Comparison of ENCODE assay signal across 8 mouse cellular contexts in genomic region chr4:41124180-41124951, GRCm38 (mm10). TPM values are rescaled to one million over a fixed set of nuclear protein-coding genes. Genes with fewer than 3 reads are reported as not detected.
DNase-seq lines count a peak whose midpoint lies in the region; ATAC-seq and TF ChIP-seq lines count a peak whose summit lies in the region.

Gene Nol6, minus strand, starts transcription at chr4:41124455.

- H3K4me2 ChIP-seq in embryonic facial prominence, embryonic 13.5 days: peak within 1 kb of the TSS; percentile 82
- peak within 1 kb of the TSS; percentile 90 for H3K4me2 ChIP-seq in limb, embryonic 12.5 days
- peak within 1 kb of the TSS; percentile 89 for H3K4me2 ChIP-seq in midbrain, embryonic 15.5 days

- no peak within 1 kb of the TSS for H3K27ac ChIP-seq in embryonic facial prominence, embryonic 13.5 days
- 0 out of 2 replicates have a peak within 1 kb of the TSS, but pooled peaks have one; percentile 6 for H3K27ac ChIP-seq in kidney, adult 2 months (ENCODE audit: insufficient read depth, low read depth, low read length)
- H3K27ac ChIP-seq in limb, embryonic 12.5 days: no peak within 1 kb of the TSS
- peak within 1 kb of the TSS; percentile 57 for H3K27ac ChIP-seq in midbrain, embryonic 15.5 days
- H3K27ac ChIP-seq in spleen, adult 2 months (ENCODE audit: insufficient read depth, low read length): peak within 1 kb of the TSS; percentile 25; the same call in 1 of the 2 replicates

- ATAC-seq in embryonic facial prominence, embryonic 13.5 days (ENCODE audit: insufficient number of reproducible peaks, insufficient read depth, low FRiP score, low TSS enrichment, low read depth): peak; percentile 99
- peak; percentile 99 for ATAC-seq in limb, embryonic 12.5 days (ENCODE audit: insufficient number of reproducible peaks, insufficient read depth, low FRiP score, low TSS enrichment, low read depth)
- peak; percentile 100 for ATAC-seq in midbrain, embryonic 15.5 days (replicated peaks)

- H3K4me3 ChIP-seq in embryonic facial prominence, embryonic 13.5 days: peak within 1 kb of the TSS; percentile 61
- peak within 1 kb of the TSS; percentile 72 for H3K4me3 ChIP-seq in kidney, adult 2 months (ENCODE audit: insufficient read depth, low read depth, low read length)
- peak within 1 kb of the TSS; percentile 72 for H3K4me3 ChIP-seq in limb, embryonic 12.5 days (replicated peaks)
- peak within 1 kb of the TSS; percentile 62 for H3K4me3 ChIP-seq in midbrain, embryonic 15.5 days
- peak within 1 kb of the TSS; percentile 76 for H3K4me3 ChIP-seq in spleen, adult 2 months (ENCODE audit: extremely low read depth, insufficient read depth, insufficient read length)

- TF ChIP-seq CTCF in kidney, adult 2 months (conservative IDR thresholded peaks at IDR 0.05; ENCODE audit: insufficient read depth, insufficient read length, low read depth, low read length): no peak
- TF ChIP-seq CTCF in spleen, adult 2 months (IDR thresholded peaks at IDR 0.05; ENCODE audit: extremely low read depth, insufficient read depth, insufficient read length, insufficient replicate concordance): no peak

- H3K9ac ChIP-seq in embryonic facial prominence, embryonic 13.5 days: peak within 1 kb of the TSS; percentile 76
- peak within 1 kb of the TSS; percentile 57 for H3K9ac ChIP-seq in limb, embryonic 12.5 days (replicated peaks)
- peak within 1 kb of the TSS; percentile 58 for H3K9ac ChIP-seq in midbrain, embryonic 15.5 days

- H3K27me3 ChIP-seq in embryonic facial prominence, embryonic 13.5 days: no peaks in the 10 kb centered on the region
- H3K27me3 ChIP-seq in kidney, adult 2 months (replicated peaks; ENCODE audit: control insufficient read depth, insufficient read depth, low read length): no peaks in the 10 kb centered on the region
- no peaks in the 10 kb centered on the region for H3K27me3 ChIP-seq in limb, embryonic 12.5 days
- H3K27me3 ChIP-seq in midbrain, embryonic 15.5 days (replicated peaks): 0 out of 2 replicates have a peak, but pooled peaks cover 3% of the 10 kb centered on the region
- H3K27me3 ChIP-seq in spleen, adult 2 months (ENCODE audit: control insufficient read depth, insufficient read depth, low read length): no peaks in the 10 kb centered on the region

- DNase-seq in 3134 (ENCODE audit: extremely low read depth, insufficient read length, low spot score): peak; percentile 95
- peak; percentile 97 for DNase-seq in adrenal gland, postnatal 36 days
- DNase-seq in heart, adult 18-20 months: peak; percentile 98 to 99
- peak; percentile 100 for DNase-seq in kidney, adult 2 months
- DNase-seq in spleen, adult 2 months (ENCODE audit: low read depth in 1 of 2, low spot score in 2 of 2): peak; percentile 96 to 98

- peaks cover 6% of the 10 kb centered on the region for H3K4me1 ChIP-seq in embryonic facial prominence, embryonic 13.5 days
- peaks cover 5% of the 10 kb centered on the region for H3K4me1 ChIP-seq in kidney, adult 2 months (ENCODE audit: control insufficient read depth, insufficient read depth, low read length)
- peaks cover 10% of the 10 kb centered on the region for H3K4me1 ChIP-seq in limb, embryonic 12.5 days (replicated peaks)
- peaks cover 13% of the 10 kb centered on the region for H3K4me1 ChIP-seq in midbrain, embryonic 15.5 days
- H3K4me1 ChIP-seq in spleen, adult 2 months (ENCODE audit: control insufficient read depth, insufficient read depth, insufficient read length): no peaks in the 10 kb centered on the region; the same call in 1 of the 2 replicates

- no peak for TF ChIP-seq POLR2A in kidney, adult 2 months (IDR thresholded peaks at IDR 0.05; ENCODE audit: low read depth, low read length)
- TF ChIP-seq POLR2A in spleen, adult 2 months (IDR thresholded peaks at IDR 0.05; ENCODE audit: low read depth, low read length): no peak

- H3K36me3 ChIP-seq in embryonic facial prominence, embryonic 13.5 days: peaks cover 31% of the 10 kb centered on the region
- no peaks in the 10 kb centered on the region for H3K36me3 ChIP-seq in kidney, adult 2 months (ENCODE audit: control insufficient read depth, insufficient read depth, low read length)
- peaks cover 33% of the 10 kb centered on the region for H3K36me3 ChIP-seq in limb, embryonic 12.5 days
- H3K36me3 ChIP-seq in midbrain, embryonic 15.5 days (replicated peaks): peaks cover 26% of the 10 kb centered on the region
- peaks cover 22% of the 10 kb centered on the region for H3K36me3 ChIP-seq in spleen, adult 2 months (ENCODE audit: control insufficient read depth, insufficient read depth, low read length)

- 3% methylated on average over 29 of the region's 29 CpGs for WGBS in embryonic facial prominence, embryonic 13.5 days
- WGBS in kidney, adult 2 months: 2% methylated on average over 29 of the region's 29 CpGs
- 2% methylated on average over 29 of the region's 29 CpGs for WGBS in limb, embryonic 12.5 days
- 2% methylated on average over 29 of the region's 29 CpGs for WGBS in midbrain, embryonic 15.5 days
- WGBS in spleen, adult 2 months: under 1% methylated on average over 29 of the region's 29 CpGs

- no peaks in the 10 kb centered on the region for H3K9me3 ChIP-seq in embryonic facial prominence, embryonic 13.5 days
- H3K9me3 ChIP-seq in limb, embryonic 12.5 days: no peaks in the 10 kb centered on the region
- H3K9me3 ChIP-seq in midbrain, embryonic 15.5 days: no peaks in the 10 kb centered on the region

RNA-seq across cellular contexts. Expression of gene Nol6, which starts in this region (rescaled TPM):
- total RNA-seq in adrenal gland, postnatal 36 days (2021): 10 to 100 TPM; 58.0 to 61.8 TPM
- polyA plus RNA-seq in embryonic facial prominence, embryonic 13.5 days (2015; fragmentation: Nextera tagmentation; extraction: Ambion mirVana): 25.3 and 27.9 TPM in 2 replicates
- 10 to 100 TPM; 16.2 to 18.9 TPM for total RNA-seq in heart, adult 18-20 months (2021)
- polyA plus RNA-seq in kidney, adult 2 months (2012; rRNA removed): 29.0 and 29.3 TPM in 2 replicates
- 24.6 and 29.8 TPM in 2 replicates for polyA plus RNA-seq in limb, embryonic 12.5 days (2016; fragmentation: Nextera tagmentation; extraction: Ambion mirVana)
- polyA plus RNA-seq in midbrain, embryonic 15.5 days (2015; fragmentation: Nextera tagmentation; extraction: Ambion mirVana): 40.9 and 41.1 TPM in 2 replicates
- polyA plus RNA-seq in spleen, adult 2 months (2012; rRNA removed): 30.4 and 38.3 TPM in 2 replicates

Comparison
In these comparisons a context has a peak if more than half of its experiments do, and no peak if none do; other contexts are left out.
1. H3K27ac ChIP-seq: peak in kidney, adult 2 months (single experiment), midbrain, embryonic 15.5 days (single experiment) and spleen, adult 2 months (single experiment); none in embryonic facial prominence, embryonic 13.5 days (single experiment) and limb, embryonic 12.5 days (single experiment).
2. Peak in every context shown above with its lines, with median percentiles within 50 percentile points of each other: DNase-seq, ATAC-seq, H3K4me2 ChIP-seq, H3K4me3 ChIP-seq and H3K9ac ChIP-seq.